Mouse (Mus musculus) megakaryocyte, adult 5-6 weeks (primary cell): Measurements from ENCODE around the gene Camk2d. TPM values are rescaled to one million over a fixed set of nuclear protein-coding genes. Genes with fewer than 3 reads are reported as not detected.
A peak's percentile ranks its signal among the peaks of the same experiment; 100 is the strongest.

Experiments
- ATAC-seq: 2 replicates; pipeline ENCODE4 v1.8.0; 2016; ENCODE audit warnings: mild to moderate bottlenecking, inconsistent platforms; ENCODE audit not compliant: poor library complexity, severe bottlenecking
- total RNA-seq, 2 experiments: library from RNA; stranded (forward) in 1 of 2; stranded (reverse) in 1 of 2; fragments of 153-499, 151-499 nt in 1 of 2; fragments of 221-1000, 200-1000 nt in 1 of 2; gene quantifications; 2 replicates each; pipeline versions ENCODE4 v1.2.3 to v1.2.4; 2015 to 2017

Gene Camk2d
- total RNA-seq, 2 experiments from 2014 or later: 43.7 to 52.0 TPM

DNA sequence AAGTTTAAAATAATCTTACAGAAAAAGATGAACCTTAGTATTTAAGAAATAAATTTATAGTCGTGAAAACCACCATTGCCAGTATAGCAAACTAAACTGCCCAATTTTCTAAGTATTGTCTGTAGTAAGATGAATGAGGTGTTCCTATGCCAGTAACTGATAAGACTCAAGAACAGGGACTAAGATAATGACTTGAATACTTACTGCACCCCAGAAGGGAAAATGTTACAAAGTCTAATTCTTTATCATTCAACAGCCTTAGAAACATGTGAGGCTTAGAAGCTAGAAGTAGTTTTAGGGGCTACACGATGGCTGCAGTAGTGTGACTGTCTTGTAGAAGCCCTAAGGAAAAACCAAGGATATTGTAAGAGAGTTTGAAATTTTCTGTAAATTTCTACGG lies 200.9 kb downstream of the Camk2d start:
- no peak for ATAC-seq

GRCm38 (mm10) chr3:126797810-126798209 lies 201.7 kb downstream of the Camk2d start:
- no peak for ATAC-seq

GRCm38 (mm10) chr3:126802988-126803387 lies 206.9 kb downstream of the Camk2d start:
- no peak for ATAC-seq

GRCm38 (mm10) chr3:126804968-126805367 lies 208.9 kb downstream of the Camk2d start:
- ATAC-seq: no peak

- no peak for ATAC-seq
Measured at GRCm38 (mm10) chr3:126806145-126806544, 210.0 kb downstream of the Camk2d start.

- no peak for ATAC-seq
Measured at GRCm38 (mm10) chr3:126809915-126810314, 213.8 kb downstream of the Camk2d start.

- ATAC-seq: no peak
Measured at GRCm38 (mm10) chr3:126810372-126811090, 214.4 kb downstream of the Camk2d start.

GRCm38 (mm10) chr3:126811646-126812045 lies 215.5 kb downstream of the Camk2d start:
- peak; percentile 27; the same call in 1 of the 2 replicates for ATAC-seq

DNA sequence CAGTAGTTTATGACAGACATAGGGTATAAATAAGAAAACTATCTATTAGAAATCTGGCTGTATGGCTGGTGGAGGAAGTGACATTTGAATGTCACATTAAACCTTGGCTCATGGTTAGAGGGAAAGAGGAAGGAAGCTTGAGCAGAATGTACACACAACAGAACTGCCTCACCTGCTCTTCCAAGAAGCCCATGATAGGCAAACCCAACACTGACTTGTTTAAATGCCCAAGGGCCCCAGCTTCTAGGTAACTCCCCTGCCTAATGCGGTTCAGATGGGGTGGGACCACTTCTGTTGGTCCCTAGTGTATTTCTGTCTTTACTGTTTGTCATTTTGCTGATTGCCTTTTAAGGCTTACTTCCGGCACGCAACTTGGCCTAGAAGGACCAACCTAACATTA lies 226.3 kb downstream of the Camk2d start:
- ATAC-seq: peak; percentile 43; the same call in 1 of the 2 replicates

GRCm38 (mm10) chr3:126824930-126825329 lies 228.8 kb downstream of the Camk2d start:
- no peak for ATAC-seq

DNA sequence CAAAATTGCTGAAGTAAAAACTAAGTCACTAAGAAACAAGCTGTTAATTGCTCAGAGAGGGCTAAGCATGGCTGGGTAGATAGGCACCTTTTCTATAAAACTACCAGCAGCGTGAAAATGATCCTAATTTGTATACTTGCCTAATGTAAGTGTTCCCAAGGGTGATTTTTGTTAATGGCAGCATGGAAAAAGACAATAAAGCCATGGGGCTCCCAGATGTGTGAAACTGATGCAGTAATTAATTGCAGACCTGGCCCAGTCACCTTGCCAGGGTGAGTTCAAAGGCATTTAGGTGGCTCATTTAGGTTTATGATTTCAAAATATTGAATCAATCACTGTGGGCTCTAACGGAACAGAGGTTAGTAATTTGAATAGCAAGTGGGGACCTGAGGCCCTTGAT lies 230.1 kb downstream of the Camk2d start:
- ATAC-seq: no peak

- ATAC-seq: no peak
Measured at GRCm38 (mm10) chr3:126827900-126828299, 231.8 kb downstream of the Camk2d start.

DNA sequence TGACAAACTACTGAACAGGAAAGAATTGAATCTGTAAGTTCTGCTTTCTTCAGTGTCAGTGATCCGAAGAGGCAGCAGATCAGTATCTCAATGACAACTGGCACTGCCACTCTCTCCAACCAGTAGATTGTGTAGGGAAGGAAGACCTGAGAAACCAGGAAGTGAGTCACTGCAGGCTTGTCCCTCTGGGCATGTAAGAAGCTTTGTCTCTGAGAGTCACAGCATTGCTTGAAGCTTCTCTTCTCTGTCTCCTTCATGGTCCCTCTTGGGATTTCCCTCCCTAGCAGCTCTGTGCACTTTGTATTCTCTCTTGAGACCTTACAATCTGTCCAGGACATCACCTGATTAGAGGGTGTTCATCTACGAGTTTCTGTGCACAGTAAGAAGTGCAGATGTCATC lies 233.7 kb downstream of the Camk2d start:
- ATAC-seq: peak; percentile 44

- peak; percentile 20; the same call in 1 of the 2 replicates for ATAC-seq
Measured at GRCm38 (mm10) chr3:126831418-126832138, 235.5 kb downstream of the Camk2d start.

DNA sequence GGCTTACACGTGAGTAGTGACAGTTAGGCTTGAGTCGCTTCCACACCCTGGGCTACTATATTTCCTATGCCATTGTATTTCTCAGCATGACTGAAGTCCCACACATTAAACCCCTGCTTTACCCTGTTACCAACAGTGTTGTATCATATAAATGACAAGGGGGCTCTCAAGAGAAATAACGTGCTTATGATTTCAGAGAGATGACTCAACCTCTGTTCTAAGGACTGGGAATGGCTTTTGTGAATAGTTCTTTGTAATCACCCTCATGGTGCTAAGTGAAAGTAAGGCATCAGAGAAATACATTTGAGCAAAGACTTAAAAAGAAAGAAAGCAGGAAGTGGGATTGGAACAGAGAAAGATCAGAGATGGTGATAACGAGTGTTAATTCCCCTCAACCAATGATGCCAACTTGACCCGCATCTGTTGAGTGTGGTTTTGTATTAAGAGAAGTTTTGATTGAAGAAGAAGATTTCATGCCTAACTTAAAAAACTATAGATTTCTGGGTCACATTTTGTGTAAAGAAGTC lies 238.6 kb downstream of the Camk2d start:
- peak; percentile 22; the same call in 1 of the 2 replicates for ATAC-seq

GRCm38 (mm10) chr3:126842780-126843179 lies 246.7 kb downstream of the Camk2d start:
- no peak for ATAC-seq

DNA sequence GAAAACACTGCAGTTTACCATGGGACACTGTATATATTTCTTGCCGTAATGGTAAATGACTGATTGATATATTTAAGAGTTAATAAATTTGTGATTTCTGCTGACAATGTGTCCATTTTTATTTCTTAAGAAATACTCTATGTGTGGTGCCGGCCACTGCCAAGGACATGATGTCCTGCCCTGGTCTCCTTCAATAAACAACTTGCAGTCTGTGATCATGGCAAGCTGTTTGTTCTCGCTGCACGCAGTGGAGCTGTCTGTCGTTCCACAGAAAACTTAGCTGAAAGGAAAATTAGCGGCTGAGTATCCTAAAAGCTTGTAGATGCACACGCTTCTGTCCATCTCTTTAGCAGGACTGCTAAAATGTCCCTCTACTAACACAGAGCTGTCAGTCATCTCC lies 248.7 kb downstream of the Camk2d start:
- ATAC-seq: no peak

- no peak for ATAC-seq
Measured at GRCm38 (mm10) chr3:126848081-126848480, 252.0 kb downstream of the Camk2d start.

DNA sequence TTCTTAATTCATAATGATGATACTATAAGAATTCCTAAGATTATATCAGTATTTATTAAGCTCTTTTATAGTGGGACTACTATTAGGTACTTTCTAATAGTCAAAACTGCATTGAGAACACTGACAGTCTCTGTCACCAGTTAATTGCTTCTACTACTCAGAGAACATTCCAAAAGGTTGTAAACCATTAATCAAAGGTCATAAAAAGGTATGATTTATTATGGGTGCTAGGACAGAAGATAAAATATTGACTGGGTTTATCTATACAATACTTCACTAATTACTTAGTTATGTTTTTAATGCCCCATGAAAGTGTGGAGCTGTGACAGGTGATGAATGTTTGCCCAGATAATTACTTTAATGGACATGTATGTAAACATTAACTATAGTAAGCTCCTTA lies 264.3 kb downstream of the Camk2d start:
- no peak for ATAC-seq

DNA sequence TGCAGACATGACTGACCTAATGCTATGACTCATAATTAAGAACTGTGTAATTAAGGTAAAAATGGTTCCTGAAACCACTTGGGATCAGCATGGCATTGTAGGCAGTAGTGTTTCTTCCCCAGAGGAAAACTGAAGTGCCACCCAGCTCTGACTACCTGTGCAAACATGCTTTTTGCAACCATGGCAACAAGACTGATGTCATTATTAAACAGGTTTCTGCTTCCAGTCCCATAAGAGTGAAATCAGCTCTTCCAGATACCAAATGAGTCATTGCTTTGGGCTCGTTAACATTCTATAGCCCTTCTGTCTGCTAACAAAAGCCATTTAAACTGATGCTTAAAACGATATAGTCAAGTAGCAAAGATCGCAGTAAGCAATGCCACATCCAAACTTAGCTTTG lies 273.5 kb downstream of the Camk2d start:
- ATAC-seq: no peak

- no peak for ATAC-seq
Measured at GRCm38 (mm10) chr3:126870688-126871087, 274.6 kb downstream of the Camk2d start.

DNA sequence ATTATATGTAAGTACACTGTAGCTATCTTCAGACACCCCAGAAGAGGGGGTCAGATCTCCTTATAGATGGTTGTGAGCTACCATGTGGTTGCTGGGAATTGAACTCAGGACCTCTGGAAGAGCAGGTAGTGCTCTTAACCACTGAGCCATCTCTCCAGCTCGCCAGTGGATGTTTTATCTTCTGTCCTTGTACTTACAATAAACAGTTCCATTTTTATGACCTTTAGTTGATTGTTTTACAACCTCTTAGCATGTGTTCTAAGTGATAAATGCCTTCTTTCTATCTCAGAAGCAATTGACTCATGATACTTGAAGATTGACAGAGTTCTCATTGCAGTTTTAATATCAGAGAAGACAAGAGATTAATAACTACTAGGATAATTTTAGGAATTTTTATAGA lies 282.1 kb downstream of the Camk2d start:
- no peak for ATAC-seq
